Mouse (Mus musculus): ENCODE data around the gene C87436.

- TF ChIP-seq EP300 (IDR thresholded peaks at IDR 0.05; ENCODE audit: low read length): no peak
- no peak for TF ChIP-seq CTCF (conservative IDR thresholded peaks at IDR 0.05 in 1 of 2, IDR thresholded peaks at IDR 0.05 in 1 of 2; ENCODE audit: low read depth in 2 of 2, low read length in 2 of 2)
- no peak for TF ChIP-seq POLR2A (IDR thresholded peaks at IDR 0.05; ENCODE audit: low read depth, low read length)
- TF ChIP-seq NELFE (IDR thresholded peaks at IDR 0.05; ENCODE audit: low read depth, low read length): no peak
- TF ChIP-seq MAX (IDR thresholded peaks at IDR 0.05; ENCODE audit: low read length): no peak
- TF ChIP-seq POLR2AphosphoS2 (IDR thresholded peaks at IDR 0.05; ENCODE audit: low read depth, low read length): no peak
- TF ChIP-seq USF2 (conservative IDR thresholded peaks at IDR 0.05; ENCODE audit: low read depth, low read length): no peak
- TF ChIP-seq PAX5 (IDR thresholded peaks at IDR 0.05; ENCODE audit: low read length): no peak
- TF ChIP-seq CHD2 (IDR thresholded peaks at IDR 0.05; ENCODE audit: low read length): no peak
- TF ChIP-seq USF1 (IDR thresholded peaks at IDR 0.05; ENCODE audit: low read depth, low read length): no peak
- TF ChIP-seq JUN (IDR thresholded peaks at IDR 0.05; ENCODE audit: insufficient read depth, low read depth, low read length): no peak
Observed at GRCm38 (mm10) chr6:86480189-86480831, 42.1 kb downstream of the C87436 start.
